Mouse (Mus musculus) limb, embryonic 15.5 days (tissue): ENCODE measurements around the gene Psmd10. TPM values are rescaled to one million over a fixed set of nuclear protein-coding genes. Genes with fewer than 3 reads are reported as not detected.

Source experiments
- ATAC-seq: fragments of 200-750 bp; cut with Nextera tagmentation; 2 replicates; pipeline ENCODE4 v1.8.0; 2017; ENCODE audit warnings: low read depth, moderate TSS enrichment; ENCODE audit not compliant: insufficient number of reproducible peaks, low FRiP score, low TSS enrichment
- H3K27ac ChIP-seq: fragments of 300-500 bp; sonication (generic); 2 replicates; pipeline ENCODE4 v1.5.1; 2015; ENCODE audit warnings: moderate library complexity, mild to moderate bottlenecking, inconsistent platforms
- H3K27me3 ChIP-seq: fragments of 300-500 bp; sonication (generic); 2 replicates; pipeline ENCODE4 v1.6.1; 2015; ENCODE audit warnings: inconsistent platforms
- H3K36me3 ChIP-seq: fragments of 300-500 bp; sonication (generic); 2 replicates; pipeline ENCODE4 v1.6.1; 2015; ENCODE audit warnings: inconsistent platforms
- H3K4me1 ChIP-seq: fragments of 300-500 bp; sonication (generic); 2 replicates; pipeline ENCODE4 v1.6.1; 2015; ENCODE audit warnings: inconsistent platforms
- H3K4me2 ChIP-seq: fragments of 300-500 bp; sonication (generic); 2 replicates; pipeline ENCODE4 v1.6.1; 2015; ENCODE audit warnings: mild to moderate bottlenecking, inconsistent platforms
- H3K4me3 ChIP-seq: fragments of 300-500 bp; sonication (generic); 2 replicates; pipeline ENCODE4 v1.5.1; 2015; ENCODE audit warnings: mild to moderate bottlenecking, inconsistent platforms
- H3K9ac ChIP-seq: fragments of 300-500 bp; sonication (generic); 2 replicates; pipeline ENCODE4 v1.6.1; 2015; ENCODE audit warnings: inconsistent platforms
- H3K9me3 ChIP-seq: fragments of 300-500 bp; sonication (generic); 2 replicates; pipeline ENCODE4 v1.6.1; 2016; ENCODE audit warnings: inconsistent platforms
- WGBS: fragments of 180-500 bp; shearing (Covaris S2); methylation state at CpG from one replicate; pipeline ENCODE4 v1.1.7; 2015; 5-methylcytosine and 5-hydroxymethylcytosine counted together
- polyA plus RNA-seq: library from polyadenylated mRNA; unstranded; fragments of >200 nt; fragmentation: Nextera tagmentation; extraction: Ambion mirVana; gene quantifications from 2 replicates; pipeline ENCODE4 v1.2.1, GENCODE M21; 2015

Psmd10 gene
- polyA plus RNA-seq, 1 experiment from 2014 or later = 36.8 TPM

DNA sequence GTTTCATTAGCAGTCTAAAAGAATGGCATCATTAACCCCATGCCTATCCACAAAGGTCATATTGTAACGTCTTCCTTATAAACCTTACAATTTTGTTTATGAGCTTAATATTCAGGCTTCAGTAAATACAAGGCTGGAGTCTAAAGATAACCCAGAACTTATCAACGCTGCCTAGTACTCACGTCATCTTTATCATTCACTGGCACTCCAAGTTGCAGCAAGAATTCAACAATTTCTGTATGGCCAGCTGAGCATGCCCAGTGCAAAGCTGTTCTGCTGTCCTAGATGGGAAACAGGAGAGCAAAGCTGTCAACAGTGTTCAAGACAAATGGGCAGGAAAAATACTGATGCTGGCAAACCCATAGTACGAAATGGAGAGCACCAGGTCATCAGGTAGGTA, 2.9 kb downstream of the Psmd10 start:
- Histone ChIP-seq H3K9ac (no peak overlapping the region), H3K27me3 (peaks cover 5% of the 10 kb centered on the region), H3K4me3 (no peak overlapping the region), H3K27ac (no peak overlapping the region), H3K4me1 (no peaks in the 10 kb centered on the region), H3K36me3 (0 out of 2 replicates have a peak, but pooled peaks cover 3% of the 10 kb centered on the region), H3K9me3 (no peaks in the 10 kb centered on the region), H3K4me2 (no peak overlapping the region)
- no peak for ATAC-seq
- 87% methylated on average over 4 of the region's 4 CpGs for WGBS

DNA sequence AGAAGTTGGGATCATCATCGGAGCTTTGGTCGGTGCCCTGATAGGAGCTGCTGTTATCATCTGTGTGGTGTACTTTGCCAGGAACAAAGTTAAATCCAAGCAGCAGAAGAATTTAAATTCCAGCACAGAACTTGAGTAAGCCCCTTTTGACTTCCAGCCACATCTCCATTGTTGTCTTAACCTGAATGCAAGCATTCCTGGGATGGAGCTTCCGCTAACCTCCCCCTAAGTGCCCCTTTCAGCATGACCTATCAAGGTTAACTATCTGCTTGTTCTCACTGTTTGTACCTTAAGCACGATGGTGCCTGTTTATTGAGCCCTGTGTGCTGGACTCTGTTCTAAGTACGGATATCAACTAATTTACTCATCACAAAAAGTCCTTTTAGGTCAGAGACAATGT, 20.3 kb downstream of the Psmd10 start:
- no peaks in the 10 kb centered on the region for H3K9me3 ChIP-seq
- H3K4me3 ChIP-seq = no peak overlapping the region
- H3K9ac ChIP-seq = no peak overlapping the region
- 73% methylated on average over 5 of the region's 5 CpGs for WGBS
- H3K4me2 ChIP-seq = no peak overlapping the region
- peaks cover 26% of the 10 kb centered on the region for H3K27me3 ChIP-seq
- no peaks in the 10 kb centered on the region for H3K4me1 ChIP-seq
- H3K36me3 ChIP-seq = no peaks in the 10 kb centered on the region
- no peak overlapping the region for H3K27ac ChIP-seq
- ATAC-seq = no peak

DNA sequence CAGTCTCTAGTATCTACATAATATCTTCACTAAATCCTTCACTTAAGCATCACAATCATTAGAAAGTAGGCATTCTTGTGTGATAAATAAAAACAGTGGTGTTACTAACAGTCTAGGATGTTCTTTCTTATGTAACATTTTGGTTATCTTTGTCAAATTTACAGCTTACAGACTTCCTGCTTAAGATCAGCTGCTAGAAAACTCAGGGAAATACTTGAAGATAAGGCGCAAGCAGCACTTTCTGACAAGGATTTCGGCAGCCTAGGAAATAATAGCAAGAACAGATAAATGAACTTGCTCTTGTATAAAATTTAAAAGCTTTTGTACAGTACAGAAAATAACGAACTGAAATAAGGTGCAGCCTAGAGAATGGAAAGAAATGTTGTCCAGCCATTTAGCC, 23.3 kb downstream of the Psmd10 start:
- Histone ChIP-seq H3K36me3 (no peaks in the 10 kb centered on the region), H3K27me3 (peaks cover 34% of the 10 kb centered on the region), H3K27ac (no peak overlapping the region), H3K4me3 (no peak overlapping the region), H3K9me3 (no peaks in the 10 kb centered on the region), H3K4me2 (no peak overlapping the region), H3K9ac (no peak overlapping the region), H3K4me1 (no peaks in the 10 kb centered on the region)
- no peak for ATAC-seq
- WGBS = 64% methylated on average over 3 of the region's 3 CpGs

DNA sequence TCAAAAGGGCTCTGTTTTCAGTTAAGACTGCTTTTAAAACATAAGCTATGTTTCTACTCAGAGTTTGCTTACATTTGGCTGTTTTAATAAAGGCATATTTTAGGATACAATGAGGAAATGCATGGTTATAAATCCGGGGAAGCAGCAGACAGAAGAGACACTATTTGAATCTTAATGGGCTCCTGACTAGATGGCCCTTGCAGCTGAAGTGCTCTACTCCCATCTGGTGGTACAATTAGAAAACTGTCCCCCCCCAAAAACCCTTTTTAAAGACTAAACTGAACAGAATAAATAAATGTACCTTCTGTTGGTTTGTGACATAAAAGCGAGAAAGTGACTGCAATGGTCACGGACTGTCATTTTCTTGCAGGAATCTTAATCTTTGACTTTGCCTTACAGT, 24.5 kb downstream of the Psmd10 start:
- no peak overlapping the region for H3K9ac ChIP-seq
- no peak overlapping the region for H3K27ac ChIP-seq
- H3K4me2 ChIP-seq = no peak overlapping the region
- H3K4me3 ChIP-seq = no peak overlapping the region
- peaks cover 29% of the 10 kb centered on the region; the same call in 1 of the 2 replicates for H3K27me3 ChIP-seq
- WGBS = 70% methylated on average over 3 of the region's 3 CpGs
- H3K4me1 ChIP-seq = no peaks in the 10 kb centered on the region
- no peaks in the 10 kb centered on the region for H3K9me3 ChIP-seq
- no peaks in the 10 kb centered on the region for H3K36me3 ChIP-seq
- no peak for ATAC-seq

DNA sequence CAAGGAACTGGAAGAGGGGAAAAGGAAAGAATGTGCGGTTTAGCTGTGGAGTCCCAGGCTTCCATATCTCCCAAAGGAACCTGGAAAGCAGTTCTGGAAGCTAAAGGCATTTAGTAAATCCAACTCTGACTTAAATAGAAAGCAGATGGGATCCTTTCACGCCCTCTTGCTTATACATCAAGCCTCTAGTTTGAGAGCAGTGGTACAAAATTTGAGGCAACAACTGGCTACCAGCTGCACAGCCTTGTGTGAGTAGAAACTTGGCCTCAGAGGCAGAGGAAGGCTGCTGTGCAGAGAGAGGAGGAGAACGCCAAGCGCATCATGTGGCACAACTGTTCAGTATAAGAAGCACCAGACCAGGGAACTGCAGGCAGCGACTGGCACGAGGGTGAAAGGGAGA, 35.2 kb downstream of the Psmd10 start:
- H3K4me2 ChIP-seq = no peak overlapping the region
- 0 out of 2 replicates have a peak, but pooled peaks cover 3% of the 10 kb centered on the region for H3K4me1 ChIP-seq
- no peaks in the 10 kb centered on the region for H3K9me3 ChIP-seq
- H3K27me3 ChIP-seq = peaks cover 31% of the 10 kb centered on the region
- H3K27ac ChIP-seq = peak overlapping the region; percentile 59
- ATAC-seq = no peak
- H3K36me3 ChIP-seq = no peaks in the 10 kb centered on the region
- H3K4me3 ChIP-seq = no peak overlapping the region
- no peak overlapping the region for H3K9ac ChIP-seq
- 56% methylated on average over 6 of the region's 6 CpGs for WGBS

DNA sequence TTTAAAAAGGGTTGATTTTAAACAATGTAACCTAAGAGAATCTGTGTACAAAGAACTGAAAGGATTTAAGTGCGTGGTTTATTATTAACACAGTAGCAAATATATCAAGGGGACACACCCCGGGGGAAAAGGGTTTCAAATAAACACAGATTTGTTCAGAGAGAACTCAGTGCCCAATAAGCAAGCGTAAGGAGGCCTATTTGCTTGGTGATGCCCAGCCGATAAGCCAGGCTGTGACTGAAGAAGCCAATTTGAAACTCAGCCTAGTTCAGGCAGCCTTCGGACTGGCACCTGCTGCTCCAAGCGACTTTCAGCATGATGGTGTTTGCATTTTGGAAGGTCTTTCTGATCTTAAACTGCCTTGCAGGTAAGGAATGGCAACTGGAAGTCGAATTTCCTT, 49.2 kb downstream of the Psmd10 start, which contains the start of gene Vsig1:
Vsig1 (plus strand) TSS at position 249 of the 400 bp plus-strand sequence.
- no peak for ATAC-seq
- 66% methylated on average over 7 of the region's 7 CpGs for WGBS
- H3K36me3 ChIP-seq = no peaks in the 10 kb centered on the region
- H3K4me1 ChIP-seq = no peaks in the 10 kb centered on the region
- H3K4me3 ChIP-seq = no peak within 1 kb of the TSS
- H3K9me3 ChIP-seq = no peaks in the 10 kb centered on the region
- H3K27ac ChIP-seq = no peak within 1 kb of the TSS
- no peaks in the 10 kb centered on the region for H3K27me3 ChIP-seq
- no peak within 1 kb of the TSS for H3K4me2 ChIP-seq
- H3K9ac ChIP-seq = no peak within 1 kb of the TSS

DNA sequence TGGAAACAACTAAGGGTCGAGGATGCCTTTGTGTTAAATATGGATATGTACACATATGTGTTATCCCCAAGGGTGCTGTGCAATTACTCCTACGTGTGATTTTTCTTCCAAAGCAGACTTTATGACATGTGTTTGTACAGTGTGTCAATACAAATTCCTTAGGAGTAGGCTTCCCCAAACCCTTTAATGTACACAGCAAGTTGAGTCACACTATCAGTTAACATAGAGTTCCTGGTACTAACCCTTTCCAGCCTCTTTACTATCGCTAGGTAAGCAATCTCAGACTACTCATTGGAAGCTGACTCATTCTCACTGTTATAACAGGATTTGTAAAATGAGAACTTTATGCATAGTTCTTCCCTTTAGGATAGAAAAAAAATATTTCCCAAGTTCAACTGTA, 53.0 kb downstream of the Psmd10 start:
- WGBS = 80% methylated on average over 3 of the region's 3 CpGs
- ATAC-seq = no peak
- Histone ChIP-seq H3K27me3 (no peaks in the 10 kb centered on the region), H3K9ac (no peak overlapping the region), H3K4me1 (no peaks in the 10 kb centered on the region), H3K4me3 (no peak overlapping the region), H3K4me2 (no peak overlapping the region), H3K27ac (no peak overlapping the region), H3K36me3 (no peaks in the 10 kb centered on the region), H3K9me3 (no peaks in the 10 kb centered on the region)

Other genes with a start within 250 kb of the Psmd10 start
- not detected in 2 replicates for gene Tex13b, start 143.3 kb downstream of the Psmd10 start, polyA plus RNA-seq
- not detected in 2 replicates for gene Vsig1, start 49.1 kb downstream of the Psmd10 start, polyA plus RNA-seq
- 24.6 and 29.1 TPM in 2 replicates for gene Atg4a, start 179 bp upstream of the Psmd10 start, polyA plus RNA-seq